Mouse (Mus musculus): ENCODE results near the gene Tbc1d21.

- TF ChIP-seq CTCF (IDR thresholded peaks at IDR 0.05; ENCODE audit: borderline replicate concordance, control insufficient read depth, extremely low read depth, insufficient read depth, low read length, poor library complexity) (no peak), POLR2A (IDR thresholded peaks at IDR 0.05; ENCODE audit: control insufficient read depth, extremely low read depth, insufficient read depth, low read length, poor library complexity) (no peak)
Measured at GRCm38 (mm10) chr9:58341795-58342194, 28.5 kb downstream of the Tbc1d21 start.

Data from thymus, adult 2 months (tissue).